Mouse (Mus musculus) MEL (cell line): ENCODE measurements around the gene Pxdn. TPM values are rescaled to one million over a fixed set of nuclear protein-coding genes. Genes with fewer than 3 reads are reported as not detected.

Source experiments
- DNase-seq: peaks from one replicate; pipeline ENCODE4 v3.0.0; 2011; ENCODE audit warnings: low read depth, low spot score
- H3K27ac ChIP-seq: 2 replicates; pipeline ENCODE4 v1.5.1; 2012; ENCODE audit warnings: low read depth, mild to moderate bottlenecking, control low read depth, low read length, moderate library complexity; ENCODE audit not compliant: control insufficient read depth
- H3K27me3 ChIP-seq, 2 experiments: fragments of 150-350 bp in 1 of 2; sonication (generic) in 1 of 2; 2 replicates each; pipeline ENCODE4 v1.6.1; 2012; ENCODE audit warnings: low read length in 2 of 2, mild to moderate bottlenecking in 2 of 2, improper control_type of control experiment in 1 of 2, moderate library complexity in 1 of 2; ENCODE audit not compliant: insufficient read depth in 2 of 2, control insufficient read depth in 1 of 2
- H3K36me3 ChIP-seq, 2 experiments: 2 replicates each; pipeline ENCODE4 v1.6.1; 2012 to 2014; ENCODE audit warnings: low read length in 2 of 2, improper control_type of control experiment in 1 of 2, inconsistent platforms in 1 of 2, mild to moderate bottlenecking in 1 of 2; ENCODE audit not compliant: insufficient read depth in 2 of 2, control insufficient read depth in 1 of 2
- H3K4me1 ChIP-seq, 2 experiments: fragments of 150-350 bp in 1 of 2; sonication (generic) in 1 of 2; 2 replicates each; pipeline ENCODE4 v1.6.1; 2012; ENCODE audit warnings: low read length in 2 of 2, improper control_type of control experiment in 1 of 2, mild to moderate bottlenecking in 1 of 2; ENCODE audit not compliant: insufficient read depth in 2 of 2, control insufficient read depth in 1 of 2
- H3K4me3 ChIP-seq, 2 experiments: fragments of 150-350 bp in 1 of 2; sonication (generic) in 1 of 2; 2 replicates each; pipeline ENCODE4 v1.5.1; 2012; ENCODE audit warnings: low read depth in 2 of 2, low read length in 2 of 2, mild to moderate bottlenecking in 2 of 2, moderate library complexity in 2 of 2, control low read depth in 1 of 2, improper control_type of control experiment in 1 of 2; ENCODE audit not compliant: control insufficient read depth in 1 of 2, insufficient read depth in 1 of 2
- H3K79me2 ChIP-seq: 2 replicates; pipeline ENCODE4 v1.6.1; 2012; ENCODE audit warnings: mild to moderate bottlenecking, low read length, moderate library complexity; ENCODE audit not compliant: control insufficient read depth, poor library complexity, insufficient read depth
- H3K9ac ChIP-seq: 2 replicates; pipeline ENCODE4 v1.6.1; 2012; ENCODE audit warnings: low read depth, mild to moderate bottlenecking, control low read depth, low read length, moderate library complexity; ENCODE audit not compliant: control insufficient read depth, poor library complexity, severe bottlenecking
- H3K9me3 ChIP-seq: fragments of 150-350 bp; sonication (generic); replicated peaks from 2 replicates; pipeline ENCODE4 v1.6.1; 2012; ENCODE audit warnings: mild to moderate bottlenecking, low read length, improper control_type of control experiment, moderate library complexity; ENCODE audit not compliant: insufficient read depth
- BHLHE40 ChIP-seq: IDR thresholded peaks from 2 replicates; pipeline ENCODE4 v1.6.1; 2012; ENCODE audit warnings: low read depth, mild to moderate bottlenecking, inconsistent platforms, low read length, improper control_type of control experiment, borderline replicate concordance
- CHD2 ChIP-seq: IDR thresholded peaks from 2 replicates; pipeline ENCODE4 v1.6.1; 2011; ENCODE audit warnings: low read length, improper control_type of control experiment
- CTCF ChIP-seq, 3 experiments: IDR thresholded peaks in 2 of 3; conservative IDR thresholded peaks in 1 of 3; 2 replicates each; pipeline ENCODE4 v1.5.1; 2011 to 2012; ENCODE audit warnings: low read length in 3 of 3, low read depth in 2 of 3, mild to moderate bottlenecking in 2 of 3, improper control_type of control experiment in 1 of 3, inconsistent platforms in 1 of 3, mixed read lengths in 1 of 3, moderate library complexity in 1 of 3; ENCODE audit not compliant: control insufficient read depth in 1 of 3, insufficient read depth in 1 of 3, poor library complexity in 1 of 3, severe bottlenecking in 1 of 3
- ELF1 ChIP-seq: IDR thresholded peaks from 2 replicates; pipeline ENCODE4 v1.6.1; 2014; ENCODE audit warnings: low read depth, mild to moderate bottlenecking, inconsistent platforms, low read length, improper control_type of control experiment, moderate library complexity
- ETS1 ChIP-seq: IDR thresholded peaks from 2 replicates; pipeline ENCODE4 v1.6.1; 2012; ENCODE audit warnings: low read depth, mild to moderate bottlenecking, inconsistent platforms, low read length, improper control_type of control experiment, moderate library complexity
- GABPA ChIP-seq: IDR thresholded peaks from 2 replicates; pipeline ENCODE4 v1.6.1; 2012; ENCODE audit warnings: low read depth, mild to moderate bottlenecking, inconsistent platforms, low read length, improper control_type of control experiment, moderate library complexity
- JUND ChIP-seq: IDR thresholded peaks from 2 replicates; pipeline ENCODE4 v1.6.1; 2011; ENCODE audit warnings: low read depth, mild to moderate bottlenecking, improper control_type of control experiment, low read length
- KAT2A ChIP-seq: conservative IDR thresholded peaks from 2 replicates; pipeline ENCODE4 v1.6.1; 2012; ENCODE audit warnings: low read depth, low read length, improper control_type of control experiment, inconsistent platforms
- MAX ChIP-seq: IDR thresholded peaks from 2 replicates; pipeline ENCODE4 v1.6.1; 2011; ENCODE audit warnings: low read length, improper control_type of control experiment
- MEF2A ChIP-seq: IDR thresholded peaks from 2 replicates; pipeline ENCODE4 v1.6.1; 2014; ENCODE audit warnings: low read depth, mild to moderate bottlenecking, inconsistent platforms, low read length, improper control_type of control experiment; ENCODE audit not compliant: poor library complexity, insufficient replicate concordance, severe bottlenecking; ENCODE audit errors: extremely low read depth
- MXI1 ChIP-seq: IDR thresholded peaks from 2 replicates; pipeline ENCODE4 v1.6.1; 2011; ENCODE audit warnings: mild to moderate bottlenecking, low read depth, low read length, improper control_type of control experiment
- MYB ChIP-seq: IDR thresholded peaks from 2 replicates; pipeline ENCODE4 v1.6.1; 2011; ENCODE audit warnings: mild to moderate bottlenecking, low read depth, low read length, improper control_type of control experiment
- MYC ChIP-seq: IDR thresholded peaks from 2 replicates; pipeline ENCODE4 v1.6.1; 2011; ENCODE audit warnings: low read depth, mild to moderate bottlenecking, low read length, improper control_type of control experiment, moderate library complexity
- NRF1 ChIP-seq: IDR thresholded peaks from 2 replicates; pipeline ENCODE4 v1.6.1; 2014; ENCODE audit warnings: low read depth, mild to moderate bottlenecking, inconsistent platforms, low read length, improper control_type of control experiment, moderate library complexity; ENCODE audit not compliant: poor library complexity, insufficient read depth, severe bottlenecking
- POLR2A ChIP-seq, 2 experiments: IDR thresholded peaks; 2 replicates each; pipeline ENCODE4 v1.6.1; 2011 to 2012; ENCODE audit warnings: low read length in 2 of 2, mild to moderate bottlenecking in 2 of 2, control low read depth in 1 of 2, improper control_type of control experiment in 1 of 2, low read depth in 1 of 2, moderate library complexity in 1 of 2; ENCODE audit not compliant: control insufficient read depth in 1 of 2, insufficient read depth in 1 of 2, poor library complexity in 1 of 2
- POLR2AphosphoS2 ChIP-seq: IDR thresholded peaks from 2 replicates; pipeline ENCODE4 v1.6.1; 2011; ENCODE audit warnings: low read length, improper control_type of control experiment
- SIN3A ChIP-seq: IDR thresholded peaks from 2 replicates; pipeline ENCODE4 v1.6.1; 2012; ENCODE audit warnings: low read length, improper control_type of control experiment, inconsistent platforms
- SMC3 ChIP-seq: IDR thresholded peaks from 2 replicates; pipeline ENCODE4 v1.6.1; 2011; ENCODE audit warnings: low read depth, low read length, improper control_type of control experiment
- UBTF ChIP-seq: IDR thresholded peaks from 2 replicates; pipeline ENCODE4 v1.6.1; 2012; ENCODE audit warnings: low read depth, mild to moderate bottlenecking, inconsistent platforms, low read length, improper control_type of control experiment, moderate library complexity, borderline replicate concordance; ENCODE audit not compliant: insufficient read depth
- ZKSCAN1 ChIP-seq: IDR thresholded peaks from 2 replicates; pipeline ENCODE4 v1.6.1; 2012; ENCODE audit warnings: low read depth, mild to moderate bottlenecking, inconsistent platforms, low read length, improper control_type of control experiment, moderate library complexity
- ZMIZ1 ChIP-seq: IDR thresholded peaks from 2 replicates; pipeline ENCODE4 v1.6.1; 2012; ENCODE audit warnings: low read depth, mild to moderate bottlenecking, inconsistent platforms, low read length, improper control_type of control experiment, moderate library complexity
- polyA plus RNA-seq, 2 experiments: library from polyadenylated mRNA; stranded (reverse) in 1 of 2; unstranded in 1 of 2; fragments of >175 nt in 1 of 2; fragments of >200 nt in 1 of 2; gene quantifications; 2 replicates each; pipeline versions ENCODE4 v1.2.1 to v1.2.4; 2012; ENCODE audit warnings: low replicate concordance in 2 of 2, low read depth in 1 of 2; ENCODE audit not compliant: insufficient read length in 2 of 2, insufficient read depth in 1 of 2, missing spikeins in 1 of 2
- total RNA-seq: library from RNA; depleted of rRNA; stranded (reverse); fragments of 300-350 nt; gene quantifications from 2 replicates; pipeline ENCODE4 v1.2.3, GENCODE M21; 2012

The Pxdn gene
- total and polyA plus RNA-seq, 3 experiments: not detected

- no peaks in the 10 kb centered on the region for H3K4me1 ChIP-seq
- H3K9me3 ChIP-seq: no peaks in the 10 kb centered on the region
- TF ChIP-seq UBTF: no peak
- TF ChIP-seq SMC3: no peak
- no peak for TF ChIP-seq ELF1
- no peak for TF ChIP-seq POLR2A (IDR thresholded peaks at IDR 0.05; ENCODE audit: control insufficient read depth in 1 of 2, insufficient read depth in 1 of 2, low read depth in 1 of 2, low read length in 2 of 2, poor library complexity in 1 of 2)
- TF ChIP-seq KAT2A: no peak
- TF ChIP-seq MEF2A: no peak
- TF ChIP-seq NRF1: no peak
- no peak for TF ChIP-seq ZMIZ1
- TF ChIP-seq GABPA: no peak
- no peak for TF ChIP-seq CTCF (IDR thresholded peaks at IDR 0.05 in 2 of 3, conservative IDR thresholded peaks at IDR 0.05 in 1 of 3; ENCODE audit: control insufficient read depth in 1 of 3, insufficient read depth in 1 of 3, low read depth in 2 of 3, low read length in 3 of 3, poor library complexity in 1 of 3, severe bottlenecking in 1 of 3)
- TF ChIP-seq JUND: no peak
- TF ChIP-seq MAX: no peak
- no peak for TF ChIP-seq BHLHE40
- no peak for TF ChIP-seq MXI1
- no peak for TF ChIP-seq POLR2AphosphoS2
- no peak for TF ChIP-seq MYC
- no peak for TF ChIP-seq SIN3A
- no peak for TF ChIP-seq MYB
- no peak for TF ChIP-seq ETS1
- TF ChIP-seq, all 39 proteins: peak for 0
- Histone ChIP-seq H3K27ac (no peak overlapping the region), H3K27me3 (no peaks in the 10 kb centered on the region), H3K4me3 (no peak overlapping the region), H3K9ac (no peak overlapping the region), H3K36me3 (no peaks in the 10 kb centered on the region), H3K79me2 (no peaks in the 10 kb centered on the region)
- DNase-seq: no peak
These were observed 21.2 kb downstream of the Pxdn start for GRCm38 (mm10) chr12:29958637-29959036.

- Histone ChIP-seq H3K9ac (no peak overlapping the region), H3K27me3 (no peaks in the 10 kb centered on the region), H3K27ac (no peak overlapping the region), H3K36me3 (no peaks in the 10 kb centered on the region), H3K9me3 (no peaks in the 10 kb centered on the region), H3K4me3 (no peak overlapping the region), H3K79me2 (no peaks in the 10 kb centered on the region), H3K4me1 (no peaks in the 10 kb centered on the region)
- TF ChIP-seq SMC3 (no peak), ELF1 (no peak), CHD2 (no peak), ZMIZ1 (no peak), ZKSCAN1 (no peak)
- no peak for DNase-seq
These were observed 23.6 kb downstream of the Pxdn start for GRCm38 (mm10) chr12:29961041-29961440.
